Mouse (Mus musculus) left cerebral cortex, postnatal 4 days (tissue): Measurements from ENCODE around the gene Slc27a3. TPM values are rescaled to one million over a fixed set of nuclear protein-coding genes. Genes with fewer than 3 reads are reported as not detected.
"Not testable (repeated sequence)": the region's sequence is repeated elsewhere in the genome, so short reads cannot be mapped to it uniquely, and the experiment has no call there.

Experiments
- DNase-seq: peaks from one replicate; pipeline ENCODE4 v3.0.0-alpha.2; 2022
- intact Hi-C: fragments of 180-260 bp; cut with DNase I; formaldehyde crosslinking; loops from one replicate; pipeline ENCODE4 v1.15.1; 2025
- total RNA-seq, 2 experiments: library from RNA; stranded (reverse); gene quantifications; 2 replicates each; pipeline ENCODE4 v1.2.3; 2021

Slc27a3 gene
- total RNA-seq, 2 experiments from 2014 or later = 25.8 to 26.3 TPM

DNA sequence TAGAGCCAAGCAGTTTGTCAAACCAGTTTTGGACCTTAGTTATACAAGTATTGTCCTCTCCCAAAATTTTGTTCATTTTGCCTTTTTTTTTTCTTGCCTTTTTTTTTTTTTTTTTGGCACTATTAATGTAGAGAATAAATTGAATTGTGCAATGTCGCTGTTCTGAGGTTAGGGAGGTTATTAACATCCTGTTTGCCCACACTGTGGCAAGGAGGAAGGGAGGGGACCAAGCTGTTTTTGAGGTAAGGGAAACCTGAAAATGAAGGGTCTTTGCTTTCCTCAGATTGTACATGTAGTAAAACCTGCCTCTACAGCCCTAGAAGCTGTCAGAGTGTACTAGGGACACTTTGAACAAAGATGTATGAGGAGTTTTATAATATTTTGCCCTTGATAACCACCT lies 30.5 kb downstream of the Slc27a3 start:
- DNase-seq = no peak
- intact Hi-C loops = no loop called here

DNA sequence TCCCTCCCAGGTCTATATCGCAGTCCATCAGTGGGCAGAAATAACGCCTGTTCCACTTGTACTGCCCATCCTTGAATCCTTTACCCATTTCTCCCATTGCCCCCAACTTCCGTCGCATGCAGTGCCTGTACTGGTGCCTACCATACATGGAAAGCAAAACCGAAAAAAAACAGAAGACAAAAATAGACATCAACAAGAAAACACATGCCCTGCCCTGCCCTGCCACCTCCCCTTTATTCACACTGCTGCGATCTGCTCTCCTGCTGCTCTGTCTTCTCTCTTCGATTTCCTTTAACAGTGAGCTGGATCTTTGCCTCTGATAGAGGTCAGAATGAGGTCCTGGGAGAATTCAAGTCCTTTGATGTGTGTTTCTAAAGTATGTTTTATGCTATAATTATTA lies 31.8 kb downstream of the Slc27a3 start:
- intact Hi-C loops = no loop called here
- DNase-seq = no peak

GRCm38 (mm10) chr3:90347847-90348246 lies 41.9 kb downstream of the Slc27a3 start:
- intact Hi-C loops = no loop called here
- DNase-seq = no peak

- intact Hi-C loops, DNase-seq: not testable (repeated sequence)
Observed at GRCm38 (mm10) chr3:90342853-90343252, 46.9 kb downstream of the Slc27a3 start.

- intact Hi-C loops = no loop called here
- no peak for DNase-seq
Observed at GRCm38 (mm10) chr3:90340177-90340576, 49.6 kb downstream of the Slc27a3 start.

- no peak for DNase-seq
- intact Hi-C loops = no loop called here
Observed at GRCm38 (mm10) chr3:90338190-90338589, 51.5 kb downstream of the Slc27a3 start.

GRCm38 (mm10) chr3:90335517-90335916 lies 54.2 kb downstream of the Slc27a3 start:
- intact Hi-C loops = no loop called here
- no peak for DNase-seq

Other genes starting within 250 kb of the Slc27a3 start
- gene Rps27, start 176.3 kb downstream of the Slc27a3 start, total RNA-seq = 1,000 to 10,000 TPM; 1,145 to 1,256 TPM
- 10 to 100 TPM; 11.5 to 12.1 TPM for gene Rab13, start 176.2 kb downstream of the Slc27a3 start, total RNA-seq
- 10 to 100 TPM; 42.7 to 53.0 TPM for gene Jtb, start 158.3 kb downstream of the Slc27a3 start, total RNA-seq
- gene Creb3l4, start 146.4 kb downstream of the Slc27a3 start, total RNA-seq = under 1 TPM; 0.24 to 0.28 TPM
- 10 to 100 TPM; 41.2 TPM for gene Slc39a1, start 141.8 kb downstream of the Slc27a3 start, total RNA-seq
- gene Crtc2, start 135.8 kb downstream of the Slc27a3 start, total RNA-seq = 10 to 100 TPM; 29.6 to 31.4 TPM
- 10 to 100 TPM; 29.8 to 29.9 TPM for gene Dennd4b, start 124.8 kb downstream of the Slc27a3 start, total RNA-seq
- 100 to 1,000 TPM; 101 to 117 TPM for gene Gatad2b, start 96.8 kb downstream of the Slc27a3 start, total RNA-seq
- gene Ints3, start 43.7 kb upstream of the Slc27a3 start, total RNA-seq = 10 to 100 TPM; 71.0 to 73.8 TPM
- gene Npr1, start 75.9 kb upstream of the Slc27a3 start, total RNA-seq = 1 to 10 TPM; 3.1 to 3.8 TPM
- gene Ilf2, start 86.2 kb upstream of the Slc27a3 start, total RNA-seq = 100 to 1,000 TPM; 155 to 161 TPM
- 10 to 100 TPM; 35.4 to 37.2 TPM for gene Snapin, start 101.1 kb upstream of the Slc27a3 start, total RNA-seq
- 100 to 1,000 TPM; 193 to 199 TPM for gene Chtop, start 119.6 kb upstream of the Slc27a3 start, total RNA-seq
- gene S100a1, start 124.5 kb upstream of the Slc27a3 start, total RNA-seq = 10 to 100 TPM; 25.2 to 25.4 TPM
- 10 to 100 TPM in 1 of 2 experiments, 1 to 10 TPM in 1; 9.7 to 12.2 TPM for gene S100a13, start 124.5 kb upstream of the Slc27a3 start, total RNA-seq
- not detected for gene S100a14, start 136.9 kb upstream of the Slc27a3 start, total RNA-seq
- 10 to 100 TPM; 46.9 to 51.6 TPM for gene S100a16, start 147.3 kb upstream of the Slc27a3 start, total RNA-seq
- gene S100a3, start 170.6 kb upstream of the Slc27a3 start, total RNA-seq = 1 to 10 TPM in 1 of 2 experiments, under 1 TPM in 1; 0.40 to 2.0 TPM
- gene S100a2, start 200.3 kb upstream of the Slc27a3 start, total RNA-seq = not detected
- gene Gm42674, start 212.0 kb upstream of the Slc27a3 start, total RNA-seq = not detected
- 1 to 10 TPM; 3.3 to 6.2 TPM for gene S100a4, start 213.8 kb upstream of the Slc27a3 start, total RNA-seq
- gene S100a5, start 218.6 kb upstream of the Slc27a3 start, total RNA-seq = not detected
- 10 to 100 TPM; 13.1 to 20.7 TPM for gene S100a6, start 222.9 kb upstream of the Slc27a3 start, total RNA-seq